Mouse (Mus musculus) thymus, adult 2 months (tissue): ENCODE data around the gene Chst2. TPM values are rescaled to one million over a fixed set of nuclear protein-coding genes. Genes with fewer than 3 reads are reported as not detected.

ENCODE experiments used
- DNase-seq: peaks from one replicate; pipeline ENCODE4 v3.0.0; 2021
- H3K27ac ChIP-seq: fragments of 200-500 bp; 2 replicates; pipeline ENCODE4 v1.5.1; 2012; ENCODE audit warnings: low read length, control low read depth; ENCODE audit not compliant: control insufficient read depth, insufficient read depth
- H3K27me3 ChIP-seq: fragments of 200-500 bp; 2 replicates; pipeline ENCODE4 v1.6.1; 2012; ENCODE audit warnings: mild to moderate bottlenecking, low read length, moderate library complexity, mixed read lengths; ENCODE audit not compliant: control insufficient read depth, insufficient read depth
- H3K36me3 ChIP-seq: fragments of 200-500 bp; 2 replicates; pipeline ENCODE4 v1.6.1; 2012; ENCODE audit warnings: mild to moderate bottlenecking, low read length, moderate library complexity; ENCODE audit not compliant: control insufficient read depth, insufficient read depth
- H3K4me1 ChIP-seq: fragments of 200-500 bp; replicated peaks from 2 replicates; pipeline ENCODE4 v1.6.1; 2012; ENCODE audit warnings: low read length; ENCODE audit not compliant: control insufficient read depth, insufficient read depth
- H3K4me3 ChIP-seq: fragments of 200-500 bp; 2 replicates; pipeline ENCODE4 v1.5.1; 2012; ENCODE audit warnings: mild to moderate bottlenecking, low read length, control low read depth, moderate library complexity; ENCODE audit not compliant: control insufficient read depth, insufficient read depth
- CTCF ChIP-seq: fragments of 200-500 bp; IDR thresholded peaks from 2 replicates; pipeline ENCODE4 v1.5.1; 2012; ENCODE audit warnings: mild to moderate bottlenecking, control low read depth, low read length, moderate library complexity, borderline replicate concordance; ENCODE audit not compliant: control insufficient read depth, poor library complexity, insufficient read depth; ENCODE audit errors: extremely low read depth
- POLR2A ChIP-seq: fragments of 200-500 bp; IDR thresholded peaks from 2 replicates; pipeline ENCODE4 v1.6.1; 2012; ENCODE audit warnings: mild to moderate bottlenecking, low read length, control low read depth, moderate library complexity; ENCODE audit not compliant: control insufficient read depth, poor library complexity, insufficient read depth; ENCODE audit errors: extremely low read depth
- WGBS: fragments of 180-500 bp; shearing (Covaris S2); methylation state at CpG from one replicate; pipeline ENCODE4 v1.1.7; 2018; 5-methylcytosine and 5-hydroxymethylcytosine counted together
- polyA plus RNA-seq: library from polyadenylated mRNA; depleted of rRNA; stranded (reverse); fragments of >200 nt; gene quantifications from 2 replicates; pipeline ENCODE4 v1.2.3, GENCODE M21; 2012; rRNA removed

The Chst2 gene
- polyA plus RNA-seq, 1 experiment = 2.5 TPM

DNA sequence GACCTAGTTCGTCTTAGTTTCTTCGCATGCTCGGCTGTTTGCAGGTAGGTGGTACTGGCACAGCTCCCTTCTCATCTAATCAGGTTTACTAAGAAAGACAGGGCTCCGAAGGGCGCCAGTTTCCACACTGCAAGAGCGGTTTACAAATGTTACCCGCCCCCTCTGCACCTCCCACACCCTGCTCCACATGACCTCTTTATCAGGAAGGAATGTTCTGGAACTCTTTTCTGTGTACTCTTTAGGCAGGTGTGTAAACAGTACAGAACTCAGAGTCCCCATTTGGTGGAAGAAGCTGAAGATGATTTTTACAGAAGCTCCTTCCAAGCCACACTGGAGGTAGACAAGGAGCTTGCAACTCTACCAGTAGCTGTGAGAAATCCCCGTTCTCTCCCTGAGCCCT lies 31.2 kb downstream of the Chst2 start:
- H3K36me3 ChIP-seq = no peaks in the 10 kb centered on the region
- H3K4me3 ChIP-seq = no peak overlapping the region
- TF ChIP-seq POLR2A (no peak), CTCF (no peak)
- no peaks in the 10 kb centered on the region for H3K27me3 ChIP-seq
- H3K4me1 ChIP-seq = no peaks in the 10 kb centered on the region
- H3K27ac ChIP-seq = no peak overlapping the region
- WGBS = 96% methylated on average over 8 of the region's 8 CpGs
- DNase-seq = no peak

DNA sequence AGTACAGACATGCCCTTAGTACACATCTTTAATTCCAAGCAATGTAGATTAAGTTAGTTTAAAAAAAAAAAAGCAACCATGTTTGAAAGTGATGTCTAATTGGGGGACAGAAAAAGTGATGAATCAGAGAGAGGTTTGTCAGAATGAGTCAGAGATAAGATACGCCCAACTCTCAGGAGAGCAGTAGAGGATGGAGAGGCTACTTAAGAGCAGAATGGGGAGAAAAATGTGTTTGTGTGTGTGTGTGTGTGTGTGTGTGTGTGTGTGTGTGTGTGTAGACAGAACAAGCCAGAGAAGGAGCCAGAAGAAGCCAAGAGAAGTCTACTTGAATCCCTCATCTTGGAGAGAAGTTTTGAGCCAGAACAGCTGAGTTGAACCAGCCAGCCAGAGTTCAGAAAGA lies 32.8 kb downstream of the Chst2 start:
- no peak for DNase-seq
- no peaks in the 10 kb centered on the region for H3K27me3 ChIP-seq
- no peak overlapping the region for H3K27ac ChIP-seq
- WGBS = 100% methylated on average over 1 of the region's 1 CpGs
- TF ChIP-seq POLR2A = no peak
- no peak for TF ChIP-seq CTCF
- no peaks in the 10 kb centered on the region for H3K36me3 ChIP-seq
- no peaks in the 10 kb centered on the region for H3K4me1 ChIP-seq
- H3K4me3 ChIP-seq = no peak overlapping the region

DNA sequence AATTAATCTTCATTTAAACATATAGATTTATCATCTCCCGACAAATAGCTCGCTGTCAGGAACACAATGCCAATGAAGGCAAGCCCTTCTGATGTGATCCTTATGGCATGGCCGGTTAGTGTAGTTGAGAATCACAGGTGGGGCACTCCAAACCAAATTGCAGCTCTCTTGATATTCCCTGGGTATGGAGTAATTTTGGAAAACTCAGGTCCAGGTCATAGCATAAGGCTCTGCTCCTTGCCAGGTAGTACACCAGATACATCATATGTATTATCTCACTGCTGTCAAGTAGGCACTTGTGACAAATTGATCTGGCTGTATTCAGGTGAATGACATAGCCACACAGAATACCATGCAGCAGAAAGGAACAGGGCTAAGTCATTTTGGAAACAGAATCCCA lies 40.6 kb downstream of the Chst2 start:
- Histone ChIP-seq H3K27ac (no peak overlapping the region), H3K36me3 (no peaks in the 10 kb centered on the region), H3K27me3 (no peaks in the 10 kb centered on the region), H3K4me1 (no peaks in the 10 kb centered on the region), H3K4me3 (no peak overlapping the region)
- DNase-seq = no peak
- 100% methylated on average over 3 of the region's 3 CpGs for WGBS
- TF ChIP-seq CTCF = no peak
- no peak for TF ChIP-seq POLR2A

GRCm38 (mm10) chr9:95353829-95354391 lies 52.6 kb downstream of the Chst2 start:
- H3K36me3 ChIP-seq = no peaks in the 10 kb centered on the region
- no peak for DNase-seq
- H3K4me3 ChIP-seq = no peak overlapping the region
- TF ChIP-seq CTCF = no peak
- no peak for TF ChIP-seq POLR2A
- H3K4me1 ChIP-seq = 0 out of 2 replicates have a peak, but pooled peaks cover 2% of the 10 kb centered on the region
- H3K27ac ChIP-seq = no peak overlapping the region
- WGBS = 53% methylated on average over 5 of the region's 5 CpGs
- no peaks in the 10 kb centered on the region for H3K27me3 ChIP-seq

DNA sequence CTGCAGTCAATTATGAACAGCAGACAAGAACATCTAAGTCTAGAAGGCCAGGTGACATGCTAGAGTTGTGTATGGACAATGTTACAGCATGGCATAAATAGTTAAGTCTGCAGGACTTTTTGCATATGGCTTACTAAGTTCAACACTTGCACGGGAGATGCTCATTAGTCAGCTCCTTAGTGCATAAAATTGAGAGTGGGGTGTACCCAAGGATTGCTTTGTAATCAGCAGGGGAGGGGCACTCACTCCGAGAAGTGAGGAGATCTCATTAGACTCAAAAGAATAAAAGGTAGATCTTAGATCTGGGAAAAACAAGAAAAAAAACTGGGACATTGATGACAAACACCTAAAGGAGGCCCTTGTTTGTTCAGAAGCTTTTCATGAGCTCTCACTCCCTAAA lies 54.6 kb downstream of the Chst2 start:
- TF ChIP-seq CTCF (no peak), POLR2A (no peak)
- no peaks in the 10 kb centered on the region for H3K27me3 ChIP-seq
- H3K4me1 ChIP-seq = 0 out of 2 replicates have a peak, but pooled peaks cover 2% of the 10 kb centered on the region
- no peaks in the 10 kb centered on the region for H3K36me3 ChIP-seq
- DNase-seq = no peak
- WGBS = 98% methylated on average over 2 of the region's 2 CpGs
- no peak overlapping the region for H3K27ac ChIP-seq
- no peak overlapping the region for H3K4me3 ChIP-seq

GRCm38 (mm10) chr9:95350550-95350949 lies 56.0 kb downstream of the Chst2 start:
- TF ChIP-seq POLR2A (no peak), CTCF (no peak)
- H3K36me3 ChIP-seq = no peaks in the 10 kb centered on the region
- 36% methylated on average over 4 of the region's 4 CpGs for WGBS
- DNase-seq = no peak
- no peak overlapping the region for H3K4me3 ChIP-seq
- 0 out of 2 replicates have a peak, but pooled peaks cover 2% of the 10 kb centered on the region for H3K4me1 ChIP-seq
- no peaks in the 10 kb centered on the region for H3K27me3 ChIP-seq
- no peak overlapping the region for H3K27ac ChIP-seq

Other genes with a start within 250 kb of the Chst2 start
- gene U2surp, start 105.3 kb upstream of the Chst2 start, polyA plus RNA-seq = 5.8 and 6.6 TPM in 2 replicates
- gene Paqr9, start 152.9 kb upstream of the Chst2 start, polyA plus RNA-seq = 4.9 and 5.9 TPM in 2 replicates
- gene Pcolce2, start 230.9 kb upstream of the Chst2 start, polyA plus RNA-seq = 0.38 and 0.46 TPM in 2 replicates